Mouse (Mus musculus) kidney, adult 2 months (tissue): ENCODE measurements around the gene B4galnt3.

ENCODE experiments used
- CTCF ChIP-seq: fragments of 200-500 bp; conservative IDR thresholded peaks from 2 replicates; pipeline ENCODE4 v1.5.1; 2011; ENCODE audit warnings: low read depth, mild to moderate bottlenecking, control low read depth, low read length, moderate library complexity, mixed read lengths; ENCODE audit not compliant: insufficient read depth, insufficient read length
- POLR2A ChIP-seq: fragments of 200-500 bp; IDR thresholded peaks from one replicate; pipeline ENCODE4 v1.6.1; 2011; ENCODE audit warnings: low read depth, low read length, control low read depth

- TF ChIP-seq CTCF (no peak), POLR2A (no peak)
Measured at GRCm38 (mm10) chr6:120172294-120173017, 121.9 kb downstream of the B4galnt3 start.
